Mouse (Mus musculus): Measurements from ENCODE around the gene Ly6g6f.

The Ly6g6f gene

GRCm38 (mm10) chr17:35077285-35077684, 8.1 kb downstream of the Ly6g6f start:
- no peak for DNase-seq

GRCm38 (mm10) chr17:35076507-35077176, 8.8 kb downstream of the Ly6g6f start, which contains the start of gene Ly6g6e:
Ly6g6e (plus strand) TSS chr17:35076902.
- no peak for DNase-seq

DNA sequence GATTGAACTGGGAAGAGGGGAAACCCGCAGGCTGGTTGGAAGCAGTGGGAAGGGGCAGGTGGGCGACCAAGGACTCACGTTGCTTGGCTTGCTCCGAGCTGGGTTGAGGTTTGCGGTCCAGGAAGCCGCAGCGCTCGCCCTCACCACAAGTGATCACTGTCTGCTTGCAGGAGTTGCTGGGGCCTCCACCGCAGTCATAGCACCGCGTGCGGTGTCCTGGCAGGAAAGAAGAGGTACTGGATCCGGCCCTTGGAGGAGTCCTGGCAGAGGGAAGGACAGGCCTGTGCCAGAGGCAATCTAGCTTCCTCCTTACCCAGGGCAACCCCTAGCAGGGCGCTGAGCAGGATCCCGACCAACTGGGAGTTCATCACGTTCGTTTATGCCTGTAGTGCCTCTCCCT, 11.3 kb downstream of the Ly6g6f start:
- DNase-seq: peak; percentile 82

DNA sequence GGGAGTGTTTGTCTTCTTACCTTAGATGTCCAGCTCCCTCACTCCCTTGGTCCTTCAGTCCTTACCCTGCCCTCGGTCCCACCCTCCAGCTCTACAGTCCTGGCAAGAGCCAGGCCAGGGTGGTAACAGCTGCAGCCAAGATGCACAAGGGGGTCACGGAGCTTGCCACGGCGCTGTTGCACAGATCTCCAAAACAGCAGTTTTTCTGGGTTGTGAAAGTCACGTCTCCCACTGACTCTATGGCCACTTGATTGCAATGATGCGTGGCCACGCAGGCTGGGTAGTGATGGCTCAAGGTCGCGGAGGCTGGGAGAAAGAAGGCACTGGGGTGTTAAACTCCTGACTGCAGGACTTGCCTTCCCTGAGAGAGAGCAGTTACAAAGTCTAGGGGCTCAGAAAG, 14.0 kb downstream of the Ly6g6f start:
- no peak for DNase-seq

GRCm38 (mm10) chr17:35070556-35071229, 14.7 kb downstream of the Ly6g6f start:
- DNase-seq: peak; percentile 84

DNA sequence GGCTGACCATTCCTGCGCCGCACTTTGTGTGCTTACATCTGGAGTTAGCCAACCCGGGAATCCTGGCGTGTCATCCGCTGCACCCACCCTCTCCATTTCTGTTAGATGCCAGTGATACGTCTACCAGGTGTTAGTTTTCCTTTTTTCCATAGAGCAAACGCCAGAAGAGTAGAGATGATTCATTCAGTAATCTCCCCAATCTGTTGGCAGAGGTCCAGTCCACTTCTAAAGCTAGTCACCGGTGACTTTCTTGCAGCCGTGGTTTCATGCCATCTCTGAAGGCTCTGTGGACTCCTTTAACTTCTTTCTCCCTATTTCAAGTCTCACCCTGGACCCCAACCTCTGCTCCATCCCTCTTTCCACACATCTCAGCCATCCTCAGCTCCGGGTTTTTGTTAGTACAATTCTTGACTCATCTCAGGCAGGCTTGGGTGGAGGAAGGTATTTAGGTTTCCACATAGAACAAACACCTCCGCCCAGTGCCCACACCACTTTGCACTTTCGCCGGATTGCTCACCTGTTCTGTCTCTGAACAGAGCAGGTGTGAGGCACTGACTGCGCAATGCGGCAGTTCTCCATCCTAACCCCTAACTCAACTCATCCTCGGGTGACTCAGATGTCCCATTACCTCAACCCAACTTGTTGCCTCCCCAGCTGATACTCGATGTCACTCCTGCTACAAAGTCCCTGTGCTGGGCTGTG, 17.0 kb downstream of the Ly6g6f start:
- no peak for DNase-seq

DNA sequence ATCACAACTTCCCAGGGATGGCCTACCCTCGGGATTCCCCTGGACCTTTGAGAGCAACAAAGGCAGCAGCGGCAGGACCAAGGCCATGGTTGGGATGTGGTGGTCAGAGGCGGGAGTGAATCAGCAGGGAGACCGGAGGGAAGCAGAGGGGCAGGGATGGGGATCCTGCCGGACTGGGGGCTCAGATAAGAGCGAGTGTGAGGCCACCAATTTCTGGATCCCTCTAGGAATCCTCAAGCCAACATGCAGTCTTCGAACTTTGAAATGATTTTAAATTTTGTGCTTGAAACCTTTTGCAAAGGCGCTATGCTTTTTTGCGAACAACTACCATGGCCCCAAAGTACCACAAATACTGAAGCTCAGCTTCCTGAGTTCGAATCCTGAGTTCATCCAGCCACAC, 19.3 kb downstream of the Ly6g6f start, which contains the start of gene Mpig6b:
Gene Mpig6b, minus strand, starts transcription at position 101 of the 400 bp plus-strand sequence.
- DNase-seq: no peak

DNA sequence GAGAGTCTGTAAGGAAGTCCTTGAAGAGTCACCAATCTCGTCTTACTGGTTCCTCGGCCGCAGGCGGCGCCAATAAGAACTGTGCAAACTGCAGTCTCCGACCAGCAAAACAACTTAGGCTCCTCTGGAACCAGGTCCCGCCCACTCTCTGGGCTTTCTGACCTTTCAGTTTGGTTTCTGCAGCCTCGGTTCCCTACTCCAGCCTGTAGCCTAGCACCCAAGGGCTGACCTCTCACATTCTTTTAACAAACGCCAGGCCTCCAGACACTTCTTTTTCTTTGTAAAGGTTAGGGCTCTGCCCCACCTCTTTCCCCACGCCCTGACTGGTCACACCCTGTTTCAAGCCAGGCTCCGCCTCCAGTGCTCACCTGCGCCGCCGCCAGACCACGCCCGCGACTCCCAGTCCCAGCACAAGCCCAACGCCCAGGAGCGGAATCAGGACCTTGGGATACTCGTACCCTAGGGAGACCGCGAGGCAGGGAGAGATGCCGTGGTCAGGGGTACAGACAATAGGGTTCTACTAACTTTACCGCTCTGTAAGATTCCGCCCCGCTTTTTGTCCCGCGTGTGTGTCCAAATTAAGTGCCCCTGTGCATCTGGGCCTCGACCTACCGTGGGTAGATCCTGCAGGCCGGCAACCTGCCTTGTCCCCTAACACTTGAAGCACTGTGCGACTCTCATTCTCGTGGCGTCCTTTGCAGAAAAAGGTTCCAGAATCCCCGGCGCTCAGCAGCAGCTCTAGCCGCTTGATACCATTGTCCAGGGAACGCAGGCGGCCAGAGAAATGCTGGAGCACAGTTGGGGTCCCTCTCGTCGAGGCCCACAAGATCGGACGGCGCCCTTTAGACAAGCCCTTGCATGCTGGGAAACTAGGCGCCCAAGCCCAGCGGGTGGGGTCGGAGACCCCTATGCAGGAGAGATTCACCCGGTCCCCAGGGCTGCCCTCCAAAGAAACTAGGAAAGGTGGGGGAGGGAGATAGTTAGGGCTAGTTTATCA, 20.2 kb downstream of the Ly6g6f start, which contains the start of gene Ly6g6c:
Gene Ly6g6c, plus strand, starts transcription at position 438 of the 997 bp plus-strand sequence.
- DNase-seq: no peak

DNA sequence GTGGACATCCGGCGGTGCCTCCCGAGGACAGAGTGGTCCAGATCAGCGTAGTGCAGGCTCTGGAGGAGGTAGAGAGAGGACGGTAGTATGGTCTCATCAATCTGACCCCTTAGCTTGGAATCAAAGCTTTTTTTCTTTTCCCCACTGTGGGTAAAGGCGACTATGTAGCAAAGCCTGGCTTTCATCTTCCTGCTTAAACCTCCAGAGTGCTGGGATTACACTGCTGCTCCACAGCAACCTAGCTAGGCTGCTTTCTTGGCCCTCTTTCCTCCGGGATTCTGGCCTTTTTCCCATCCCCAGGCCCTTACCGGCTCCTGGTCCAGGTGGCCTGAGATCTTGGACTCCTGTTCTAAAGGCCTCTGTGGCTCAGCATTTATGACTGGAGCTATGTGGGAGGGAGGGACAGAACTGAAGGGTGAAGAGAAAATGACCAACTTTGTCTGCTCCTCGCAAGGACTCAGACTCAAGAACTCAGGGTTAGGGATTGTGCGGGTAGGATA, 21.0 kb downstream of the Ly6g6f start:
- DNase-seq: peak; percentile 69

DNA sequence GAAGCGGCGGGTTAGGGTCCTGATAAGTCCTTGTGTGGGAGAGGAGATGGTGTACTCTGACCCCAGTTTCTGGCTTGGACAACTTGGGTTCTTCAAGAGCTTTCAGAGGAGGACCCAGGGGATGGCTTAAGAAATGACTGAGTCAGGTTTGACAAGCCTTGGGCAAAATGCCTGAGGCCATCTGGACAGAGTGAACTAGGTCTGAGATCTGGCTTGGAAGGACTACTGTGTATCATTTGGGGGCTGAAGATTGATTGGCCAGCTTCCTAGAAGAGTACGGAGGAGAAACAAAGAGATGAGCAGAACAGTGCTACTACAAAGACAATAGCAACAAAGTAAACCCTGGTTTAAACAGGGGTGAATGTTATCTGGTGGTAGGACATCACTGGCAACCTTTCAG, 21.9 kb downstream of the Ly6g6f start:
- DNase-seq: no peak

- DNase-seq: no peak
Measured at GRCm38 (mm10) chr17:35061299-35061698, 24.1 kb downstream of the Ly6g6f start.

DNA sequence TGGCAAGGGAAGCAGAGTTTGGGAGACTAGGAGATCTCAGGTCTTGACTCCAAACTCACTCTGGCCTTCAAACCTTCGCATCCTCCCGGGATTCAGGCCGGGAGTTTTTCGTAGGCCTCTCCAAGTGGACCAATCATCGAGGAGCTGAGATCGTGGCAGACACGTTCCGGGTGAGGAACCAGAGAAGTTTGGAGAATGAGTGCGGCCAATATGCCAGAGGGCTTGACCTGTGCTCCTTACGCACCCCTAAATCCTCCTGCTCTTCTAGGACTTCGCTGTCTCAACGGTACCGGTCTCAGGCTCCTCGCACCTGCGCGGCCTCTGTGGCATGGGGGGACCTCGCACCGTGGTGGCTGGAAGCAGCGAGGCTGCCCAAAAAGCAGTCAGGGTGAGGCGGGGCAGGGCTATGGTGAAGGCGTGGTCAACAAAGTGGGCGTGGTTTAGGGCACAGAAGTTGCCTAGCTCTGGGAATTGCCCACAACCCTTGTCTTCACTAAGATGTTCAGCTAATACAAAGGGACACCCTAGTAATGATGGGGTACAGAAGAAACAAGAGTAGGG, 24.6 kb downstream of the Ly6g6f start:
- DNase-seq: peak; percentile 31

DNA sequence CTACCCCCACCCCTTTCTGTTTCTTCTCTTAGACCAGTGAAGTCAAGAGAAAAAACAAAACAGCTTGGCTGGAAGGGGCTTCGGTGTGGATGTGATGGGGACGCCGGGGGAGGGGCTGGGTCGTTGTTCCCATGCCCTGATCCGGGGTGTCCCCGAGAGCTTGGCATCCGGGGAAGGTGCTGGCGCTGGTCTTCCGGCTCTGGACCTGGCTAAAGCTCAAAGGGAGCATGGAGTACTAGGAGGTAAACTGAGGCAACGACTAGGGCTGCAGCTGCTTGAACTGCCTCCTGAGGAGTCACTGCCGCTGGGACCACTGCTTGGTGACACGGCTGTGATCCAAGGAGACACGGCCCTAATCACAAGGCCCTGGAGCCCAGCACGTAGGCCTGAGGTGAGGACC, 25.3 kb downstream of the Ly6g6f start:
- peak; percentile 41 for DNase-seq

GRCm38 (mm10) chr17:35058911-35059892, 26.2 kb downstream of the Ly6g6f start, which contains the start of gene Ddah2:
Ddah2 (plus strand) TSS chr17:35059035.
- DNase-seq: peak; percentile 84

- DNase-seq: peak; percentile 28
Measured at GRCm38 (mm10) chr17:35058316-35058715, 27.1 kb downstream of the Ly6g6f start.

DNA sequence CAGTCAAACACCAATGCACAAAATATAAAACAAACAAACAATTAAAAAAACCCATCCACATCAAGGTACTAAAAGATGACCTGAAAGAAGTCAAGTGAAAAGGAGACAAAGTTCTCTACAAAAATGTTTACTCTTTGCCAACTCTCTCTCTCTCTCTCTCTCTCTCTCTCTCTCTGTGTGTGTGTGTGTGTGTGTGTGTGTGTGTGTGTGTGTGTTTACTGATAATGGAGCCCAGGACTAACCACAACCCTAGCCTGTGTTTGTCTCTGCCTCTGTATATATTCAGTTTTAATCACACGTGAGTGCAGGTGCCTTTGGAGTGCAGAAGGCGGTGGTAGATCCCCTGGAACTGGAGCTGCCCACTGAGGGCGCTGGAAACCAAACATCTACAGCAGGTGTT, 28.3 kb downstream of the Ly6g6f start:
- no peak for DNase-seq

GRCm38 (mm10) chr17:35055691-35056495, 29.5 kb downstream of the Ly6g6f start:
- no peak for DNase-seq

DNA sequence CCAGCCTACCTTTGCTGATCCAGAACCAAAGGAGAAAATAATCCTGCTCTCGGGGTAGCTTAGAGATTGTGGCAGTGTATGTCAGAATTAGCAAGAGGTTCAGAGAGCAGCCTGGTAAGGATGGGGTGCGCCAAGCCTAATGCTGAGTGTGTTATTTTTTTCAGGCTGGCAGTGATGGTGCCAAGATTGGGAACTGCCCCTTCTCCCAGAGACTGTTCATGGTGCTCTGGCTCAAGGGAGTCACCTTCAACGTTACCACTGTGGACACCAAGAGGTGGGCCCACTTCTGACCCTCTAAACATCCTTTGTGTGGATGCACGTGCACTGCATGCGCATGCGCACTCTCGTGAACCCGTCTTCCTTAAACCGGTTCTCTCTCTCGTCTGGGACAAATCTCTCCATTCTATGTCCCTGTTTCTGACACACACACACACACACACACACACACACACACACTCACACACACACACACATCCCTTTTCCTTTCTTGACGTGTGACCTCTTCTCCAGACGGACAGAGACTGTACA, 33.1 kb downstream of the Ly6g6f start:
- DNase-seq: no peak

Measured in cerebellum, adult 8-10 months (tissue).